Mouse (Mus musculus) large intestine, adult 2 months (tissue): ENCODE measurements around the gene Cldn3. TPM values are rescaled to one million over a fixed set of nuclear protein-coding genes. Genes with fewer than 3 reads are reported as not detected.

ENCODE experiments used
- DNase-seq: peaks from one replicate; pipeline ENCODE4 v3.0.0-alpha.2; 2012; ENCODE audit warnings: low read depth, low spot score
- WGBS: fragments of 180-500 bp; shearing (Covaris S2); methylation state at CpG from one replicate; pipeline ENCODE4 v1.1.7; 2018; 5-methylcytosine and 5-hydroxymethylcytosine counted together
- polyA plus RNA-seq: library from polyadenylated mRNA; depleted of rRNA; stranded (reverse); fragments of >200 nt; gene quantifications from 2 replicates; pipeline ENCODE4 v1.2.3, GENCODE M21; 2012; rRNA removed

The Cldn3 gene
- polyA plus RNA-seq, 1 experiment, result 796 TPM

- 45% methylated on average over 11 of the region's 11 CpGs for WGBS
- no peak for DNase-seq
Measured at GRCm38 (mm10) chr5:135024665-135025224, 38.7 kb downstream of the Cldn3 start.

GRCm38 (mm10) chr5:135025899-135026298 lies 39.9 kb downstream of the Cldn3 start:
- 40% methylated on average over 7 of the region's 7 CpGs for WGBS
- no peak for DNase-seq

- WGBS, result 37% methylated on average over 18 of the region's 18 CpGs
- DNase-seq, result no peak
Measured at GRCm38 (mm10) chr5:135029007-135029854, 43.2 kb downstream of the Cldn3 start.

GRCm38 (mm10) chr5:135032581-135032980 lies 46.6 kb downstream of the Cldn3 start:
- no peak for DNase-seq
- WGBS, result 86% methylated on average over 5 of the region's 5 CpGs

GRCm38 (mm10) chr5:135034593-135034992 lies 48.6 kb downstream of the Cldn3 start:
- 98% methylated on average over 2 of the region's 2 CpGs for WGBS
- DNase-seq, result no peak

- DNase-seq, result no peak
- 78% methylated on average over 18 of the region's 18 CpGs for WGBS
Measured at GRCm38 (mm10) chr5:135035608-135036359, 49.8 kb downstream of the Cldn3 start.

Other genes with a start within 250 kb of the Cldn3 start
- gene Eln, start 238.9 kb upstream of the Cldn3 start, polyA plus RNA-seq, result 25.6 and 28.5 TPM in 2 replicates
- not detected in 2 replicates for gene Tmem270, start 79.5 kb upstream of the Cldn3 start, polyA plus RNA-seq
- 0.27 and 0.77 TPM in 2 replicates for gene Cldn13, start 70.7 kb upstream of the Cldn3 start, polyA plus RNA-seq
- gene Mettl27, start 53.8 kb upstream of the Cldn3 start, polyA plus RNA-seq, result 13.6 and 15.3 TPM in 2 replicates
- 111 and 235 TPM in 2 replicates for gene Cldn4, start 39.3 kb upstream of the Cldn3 start, polyA plus RNA-seq
- 159 and 170 TPM in 2 replicates for gene Abhd11, start 22.9 kb downstream of the Cldn3 start, polyA plus RNA-seq
- 6.4 and 6.8 TPM in 2 replicates for gene Stx1a, start 37.3 kb downstream of the Cldn3 start, polyA plus RNA-seq
- gene Dnajc30, start 78.0 kb downstream of the Cldn3 start, polyA plus RNA-seq, result 31.4 and 38.8 TPM in 2 replicates
- 52.2 and 65.6 TPM in 2 replicates for gene Bud23, start 78.7 kb downstream of the Cldn3 start, polyA plus RNA-seq
- gene Vps37d, start 92.1 kb downstream of the Cldn3 start, polyA plus RNA-seq, result 3.0 and 4.0 TPM in 2 replicates
- 80.5 and 207 TPM in 2 replicates for gene Mlxipl, start 103.7 kb downstream of the Cldn3 start, polyA plus RNA-seq
- gene Tbl2, start 163.4 kb downstream of the Cldn3 start, polyA plus RNA-seq, result 8.9 and 11.7 TPM in 2 replicates
- gene Bcl7b, start 182.1 kb downstream of the Cldn3 start, polyA plus RNA-seq, result 26.3 and 28.4 TPM in 2 replicates
- 16.2 and 19.7 TPM in 2 replicates for gene Baz1b, start 201.1 kb downstream of the Cldn3 start, polyA plus RNA-seq